Mouse (Mus musculus) fibroblast of lung, adult 2 months (primary cell): ENCODE data around the gene Gga2.

ENCODE experiments used
- DNase-seq: peaks from one replicate; pipeline ENCODE4 v3.0.0-alpha.2; 2011; ENCODE audit warnings: low read depth

Gene Gga2

GRCm38 (mm10) chr7:121936861-121937630 lies 84.0 kb downstream of the Gga2 start:
- no peak for DNase-seq
